Mouse (Mus musculus) liver, embryonic 12.5 days (tissue): ENCODE results near the gene Gm10192. TPM values are rescaled to one million over a fixed set of nuclear protein-coding genes. Genes with fewer than 3 reads are reported as not detected.
"Not testable (repeated sequence)": the region's sequence is repeated elsewhere in the genome, so short reads cannot be mapped to it uniquely, and the experiment has no call there.

Experiments used
- ATAC-seq: fragments of 200-750 bp; cut with Nextera tagmentation; 2 replicates; pipeline ENCODE4 v1.8.0; 2017; ENCODE audit warnings: moderate number of reproducible peaks, mild to moderate bottlenecking, moderate library complexity
- H3K27ac ChIP-seq: fragments of 300-500 bp; sonication (generic); 2 replicates; pipeline ENCODE4 v1.5.1; 2016; ENCODE audit warnings: mild to moderate bottlenecking
- H3K27me3 ChIP-seq: fragments of 300-500 bp; sonication (generic); replicated peaks from 2 replicates; pipeline ENCODE4 v1.6.1; 2016; ENCODE audit warnings: mild to moderate bottlenecking, moderate library complexity
- H3K36me3 ChIP-seq: fragments of 300-500 bp; sonication (generic); 2 replicates; pipeline ENCODE4 v1.6.1; 2016; ENCODE audit warnings: mild to moderate bottlenecking, moderate library complexity
- H3K4me1 ChIP-seq: fragments of 300-500 bp; sonication (generic); 2 replicates; pipeline ENCODE4 v1.6.1; 2016
- H3K4me2 ChIP-seq: fragments of 300-500 bp; sonication (generic); 2 replicates; pipeline ENCODE4 v1.6.1; 2016; ENCODE audit warnings: mild to moderate bottlenecking, moderate library complexity
- H3K4me3 ChIP-seq: fragments of 300-500 bp; sonication (generic); 2 replicates; pipeline ENCODE4 v1.5.1; 2016; ENCODE audit warnings: mild to moderate bottlenecking, moderate library complexity
- H3K9ac ChIP-seq: fragments of 300-500 bp; sonication (generic); 2 replicates; pipeline ENCODE4 v1.6.1; 2016; ENCODE audit warnings: mild to moderate bottlenecking, moderate library complexity
- H3K9me3 ChIP-seq: fragments of 300-500 bp; sonication (generic); replicated peaks from 2 replicates; pipeline ENCODE4 v1.6.1; 2016; ENCODE audit warnings: mild to moderate bottlenecking, moderate library complexity
- WGBS: fragments of 180-500 bp; shearing (Covaris S2); methylation state at CpG from one replicate; pipeline ENCODE4 v1.1.7; 2016; ENCODE audit not compliant: insufficient replicate concordance; 5-methylcytosine and 5-hydroxymethylcytosine counted together
- polyA plus RNA-seq: library from polyadenylated mRNA; unstranded; fragments of >200 nt; fragmentation: Nextera tagmentation; extraction: Ambion mirVana; gene quantifications from 2 replicates; pipeline ENCODE4 v1.2.1, GENCODE M21; 2016

The Gm10192 gene
- polyA plus RNA-seq: not detected in 2 replicates

DNA sequence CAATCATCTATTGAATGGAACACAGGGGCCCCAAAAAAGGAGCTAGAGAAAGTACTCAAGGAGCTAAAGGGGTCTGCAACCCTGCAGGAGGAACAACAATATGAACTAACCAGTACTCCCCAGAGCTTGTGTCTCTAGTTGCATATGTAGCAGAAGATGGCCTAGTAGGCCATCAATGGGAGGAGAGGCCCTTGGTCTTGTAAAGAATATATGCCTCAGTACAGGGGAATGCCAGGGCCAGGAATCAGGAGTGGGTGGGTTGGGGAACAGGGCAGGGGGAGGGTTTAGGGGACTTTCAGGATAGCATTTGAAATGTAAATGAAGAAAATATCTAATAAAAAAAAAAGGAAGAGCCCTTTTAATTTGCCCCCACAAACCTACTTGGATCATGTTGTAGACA lies at the start of gene Gm10192:
TSS of gene Gm10192 (minus strand) at position 101 of the 400 bp plus-strand sequence.
- not testable (repeated sequence) for H3K9ac ChIP-seq, ATAC-seq, H3K36me3 ChIP-seq, H3K4me3 ChIP-seq, H3K4me1 ChIP-seq, H3K27me3 ChIP-seq, H3K27ac ChIP-seq, H3K4me2 ChIP-seq, H3K9me3 ChIP-seq

DNA sequence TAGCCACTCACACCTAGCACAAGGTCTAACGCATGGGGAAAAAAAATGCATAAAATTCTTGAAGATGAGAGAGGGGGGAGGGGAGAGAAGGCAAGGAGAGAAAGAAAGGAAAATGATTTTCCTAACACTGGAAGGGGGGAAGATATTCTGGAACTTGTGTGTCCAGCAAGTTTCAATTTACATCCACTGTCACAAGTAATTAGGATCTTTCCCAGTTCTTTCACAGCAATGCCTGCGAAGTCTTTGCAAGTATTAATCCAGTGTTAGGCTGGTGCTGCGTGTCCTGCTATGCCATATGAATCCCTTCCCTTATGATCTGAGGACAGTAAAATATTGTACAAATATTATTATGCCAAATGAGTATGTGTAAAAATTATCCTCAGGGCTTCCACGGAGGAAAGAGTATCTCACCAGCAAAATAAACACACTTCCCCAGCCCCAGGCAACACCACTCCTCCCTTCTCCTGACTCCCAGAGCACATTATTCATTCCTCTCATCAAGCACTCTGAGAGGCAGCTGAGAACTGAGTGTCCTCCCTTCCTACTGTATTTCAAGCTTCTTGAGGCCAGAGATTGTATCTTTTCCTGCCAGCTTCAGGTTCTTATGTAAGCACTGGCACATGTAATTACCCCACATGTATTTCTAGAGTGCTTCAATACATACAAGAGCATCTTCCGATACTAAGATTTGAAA lies 47.6 kb upstream of the Gm10192 start:
- H3K27me3 ChIP-seq: no peaks in the 10 kb centered on the region
- 53% methylated on average over 5 of the region's 5 CpGs for WGBS
- ATAC-seq: no peak
- no peaks in the 10 kb centered on the region for H3K36me3 ChIP-seq
- H3K9me3 ChIP-seq: no peaks in the 10 kb centered on the region
- no peaks in the 10 kb centered on the region for H3K4me1 ChIP-seq
- no peak overlapping the region for H3K27ac ChIP-seq
- H3K4me2 ChIP-seq: no peak overlapping the region
- H3K4me3 ChIP-seq: no peak overlapping the region
- H3K9ac ChIP-seq: no peak overlapping the region

- WGBS: 68% methylated on average over 2 of the region's 2 CpGs
- no peaks in the 10 kb centered on the region for H3K27me3 ChIP-seq
Measured at GRCm38 (mm10) chr4:97219701-97220100, 36.7 kb upstream of the Gm10192 start.

GRCm38 (mm10) chr4:97217906-97218305 lies 34.9 kb upstream of the Gm10192 start:
- no peak for ATAC-seq
- Histone ChIP-seq H3K27ac (no peak overlapping the region), H3K4me3 (no peak overlapping the region), H3K4me1 (no peaks in the 10 kb centered on the region), H3K36me3 (no peaks in the 10 kb centered on the region), H3K4me2 (no peak overlapping the region), H3K27me3 (no peaks in the 10 kb centered on the region), H3K9me3 (no peaks in the 10 kb centered on the region), H3K9ac (no peak overlapping the region)
- 80% methylated on average over 1 of the region's 1 CpGs for WGBS

More at GRCm38 (mm10) chr4:97219701-97220100, 36.7 kb upstream of the Gm10192 start:
- Histone ChIP-seq H3K4me2 (no peak overlapping the region), H3K9me3 (no peaks in the 10 kb centered on the region), H3K4me3 (no peak overlapping the region), H3K36me3 (no peaks in the 10 kb centered on the region), H3K27ac (no peak overlapping the region), H3K9ac (no peak overlapping the region), H3K4me1 (no peaks in the 10 kb centered on the region)
- ATAC-seq: no peak

DNA sequence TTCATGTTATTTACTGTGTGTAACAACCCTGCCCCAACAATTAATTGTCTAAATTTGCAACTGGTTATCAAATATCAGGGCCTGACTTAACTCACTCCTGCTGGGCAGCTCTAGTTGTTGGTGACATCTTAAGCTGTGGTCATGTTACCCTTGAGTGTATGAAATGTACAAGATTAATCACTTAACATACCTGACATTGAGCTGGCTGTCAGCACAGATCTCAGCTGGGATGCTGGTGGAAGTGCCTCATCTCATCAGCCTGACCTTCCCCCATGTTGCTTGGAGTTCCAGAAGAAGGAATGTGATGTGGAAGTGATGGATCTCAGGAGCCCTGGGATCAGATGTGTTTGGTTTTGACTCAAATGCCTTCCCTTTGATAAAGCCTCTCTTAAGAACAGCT lies 29.5 kb upstream of the Gm10192 start:
- Histone ChIP-seq H3K36me3 (no peaks in the 10 kb centered on the region), H3K27ac (no peak overlapping the region), H3K9ac (no peak overlapping the region), H3K9me3 (no peaks in the 10 kb centered on the region), H3K27me3 (no peaks in the 10 kb centered on the region), H3K4me3 (no peak overlapping the region), H3K4me2 (no peak overlapping the region), H3K4me1 (no peaks in the 10 kb centered on the region)
- ATAC-seq: no peak

DNA sequence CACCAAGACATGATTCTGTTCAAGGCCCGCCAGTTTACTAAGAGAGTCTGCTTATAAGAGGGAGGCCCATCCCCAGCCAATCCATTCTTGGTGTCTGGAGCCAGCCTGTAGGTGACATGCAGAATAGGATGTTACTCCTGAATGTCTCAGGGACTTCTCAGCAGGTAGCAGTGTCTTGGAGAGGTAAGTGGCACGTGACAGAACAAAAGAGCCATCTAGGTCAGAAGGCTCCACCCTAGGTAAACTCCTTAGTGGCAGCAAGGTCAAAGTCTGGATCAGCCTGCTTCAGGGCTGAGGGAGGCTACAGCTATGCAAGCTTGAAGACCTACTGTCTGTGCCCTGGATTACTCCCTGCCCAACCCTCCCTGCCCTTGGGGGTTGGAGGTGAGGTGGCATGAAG lies 20.0 kb upstream of the Gm10192 start:
- not testable (repeated sequence) for H3K4me1 ChIP-seq, H3K9ac ChIP-seq, H3K4me2 ChIP-seq, H3K27ac ChIP-seq, H3K4me3 ChIP-seq, H3K9me3 ChIP-seq, ATAC-seq, H3K36me3 ChIP-seq, H3K27me3 ChIP-seq
- 43% methylated on average over 2 of the region's 2 CpGs for WGBS

- WGBS: 71% methylated on average over 4 of the region's 4 CpGs
- H3K4me1 ChIP-seq: no peaks in the 10 kb centered on the region
- no peak overlapping the region for H3K27ac ChIP-seq
- no peak for ATAC-seq
- no peak overlapping the region for H3K4me3 ChIP-seq
- H3K27me3 ChIP-seq: no peaks in the 10 kb centered on the region
- H3K4me2 ChIP-seq: no peak overlapping the region
- H3K9ac ChIP-seq: no peak overlapping the region
- no peaks in the 10 kb centered on the region for H3K9me3 ChIP-seq
- no peaks in the 10 kb centered on the region for H3K36me3 ChIP-seq
Measured at GRCm38 (mm10) chr4:97193176-97193575, 10.2 kb upstream of the Gm10192 start.

DNA sequence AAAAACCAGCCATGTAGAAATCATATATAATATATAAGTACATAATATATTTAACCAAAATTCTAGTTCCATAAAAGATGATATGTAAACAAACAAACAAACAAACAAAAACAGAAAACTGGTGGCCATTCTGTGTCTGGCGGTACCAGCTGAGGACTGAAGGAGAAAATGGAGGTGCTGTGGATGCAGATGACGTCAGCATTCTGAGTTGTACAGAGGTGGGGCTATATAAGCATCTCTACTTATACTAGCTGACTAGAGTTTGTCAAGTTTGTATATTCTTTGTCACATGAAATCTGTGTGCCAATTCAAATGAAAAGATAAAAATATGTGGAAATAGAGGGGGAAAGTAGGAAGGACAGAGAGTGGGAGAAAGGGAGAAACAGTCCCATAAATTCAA lies 9.6 kb upstream of the Gm10192 start:
- H3K27ac ChIP-seq: no peak overlapping the region
- no peaks in the 10 kb centered on the region for H3K27me3 ChIP-seq
- H3K9ac ChIP-seq: no peak overlapping the region
- H3K36me3 ChIP-seq: no peaks in the 10 kb centered on the region
- WGBS: 70% methylated on average over 2 of the region's 2 CpGs
- H3K4me2 ChIP-seq: no peak overlapping the region
- no peaks in the 10 kb centered on the region for H3K9me3 ChIP-seq
- no peak overlapping the region for H3K4me3 ChIP-seq
- H3K4me1 ChIP-seq: no peaks in the 10 kb centered on the region
- ATAC-seq: no peak

- ATAC-seq: no peak
- Histone ChIP-seq H3K36me3 (no peaks in the 10 kb centered on the region), H3K4me2 (no peak overlapping the region), H3K4me1 (no peaks in the 10 kb centered on the region), H3K27me3 (no peaks in the 10 kb centered on the region), H3K9ac (no peak overlapping the region), H3K27ac (no peak overlapping the region), H3K4me3 (no peak overlapping the region), H3K9me3 (no peaks in the 10 kb centered on the region)
- WGBS: 53% methylated on average over 2 of the region's 2 CpGs
Measured at GRCm38 (mm10) chr4:97180396-97180795, 2.6 kb downstream of the Gm10192 start.

GRCm38 (mm10) chr4:97156841-97157345 lies 26.1 kb downstream of the Gm10192 start:
- H3K4me3 ChIP-seq: no peak overlapping the region
- H3K9ac ChIP-seq: no peak overlapping the region
- WGBS: 57% methylated on average over 10 of the region's 10 CpGs
- no peaks in the 10 kb centered on the region for H3K9me3 ChIP-seq
- no peak overlapping the region for H3K27ac ChIP-seq
- no peak for ATAC-seq
- H3K36me3 ChIP-seq: no peaks in the 10 kb centered on the region
- H3K4me1 ChIP-seq: no peaks in the 10 kb centered on the region
- H3K4me2 ChIP-seq: no peak overlapping the region
- no peaks in the 10 kb centered on the region for H3K27me3 ChIP-seq

GRCm38 (mm10) chr4:97156084-97156483 lies 26.9 kb downstream of the Gm10192 start:
- Histone ChIP-seq H3K27me3 (no peaks in the 10 kb centered on the region), H3K27ac (no peak overlapping the region), H3K9ac (no peak overlapping the region), H3K36me3 (no peaks in the 10 kb centered on the region), H3K4me3 (no peak overlapping the region), H3K4me1 (no peaks in the 10 kb centered on the region), H3K4me2 (no peak overlapping the region), H3K9me3 (no peaks in the 10 kb centered on the region)
- no peak for ATAC-seq
- WGBS: 52% methylated on average over 3 of the region's 3 CpGs

- no peak overlapping the region for H3K4me3 ChIP-seq
- H3K4me1 ChIP-seq: no peaks in the 10 kb centered on the region
- H3K27ac ChIP-seq: no peak overlapping the region
- H3K27me3 ChIP-seq: no peaks in the 10 kb centered on the region
- ATAC-seq: no peak
- H3K9ac ChIP-seq: no peak overlapping the region
- H3K36me3 ChIP-seq: no peaks in the 10 kb centered on the region
- no peaks in the 10 kb centered on the region for H3K9me3 ChIP-seq
- no peak overlapping the region for H3K4me2 ChIP-seq
Measured at GRCm38 (mm10) chr4:97153554-97153953, 29.4 kb downstream of the Gm10192 start.

GRCm38 (mm10) chr4:97142484-97142883 lies 40.5 kb downstream of the Gm10192 start:
- Histone ChIP-seq H3K27me3 (no peaks in the 10 kb centered on the region), H3K27ac (no peak overlapping the region), H3K4me1 (no peaks in the 10 kb centered on the region), H3K36me3 (no peaks in the 10 kb centered on the region), H3K9me3 (no peaks in the 10 kb centered on the region), H3K9ac (no peak overlapping the region), H3K4me2 (no peak overlapping the region), H3K4me3 (no peak overlapping the region)
- WGBS: 65% methylated on average over 2 of the region's 2 CpGs
- no peak for ATAC-seq
